Mouse (Mus musculus) left cerebral cortex, postnatal 36 days (tissue): ENCODE results near the gene Txndc2. TPM values are rescaled to one million over a fixed set of nuclear protein-coding genes. Genes with fewer than 3 reads are reported as not detected.

Experiments used
- DNase-seq, 2 experiments: peaks; one replicate each; pipeline ENCODE4 v3.0.0; 2021 to 2022; ENCODE audit warnings: low spot score in 2 of 2, mixed read lengths in 1 of 2
- intact Hi-C: fragments of 180-260 bp; cut with DNase I; formaldehyde crosslinking; loops from one replicate; pipeline ENCODE4 v1.15.1; 2025
- total RNA-seq, 2 experiments: library from RNA; stranded (reverse); gene quantifications; 2 replicates each; pipeline ENCODE4 v1.2.3; 2021

Gene Txndc2
- total RNA-seq, result under 1 TPM in 1 of 2 experiments, not detected in 1; 0.30 TPM

DNA sequence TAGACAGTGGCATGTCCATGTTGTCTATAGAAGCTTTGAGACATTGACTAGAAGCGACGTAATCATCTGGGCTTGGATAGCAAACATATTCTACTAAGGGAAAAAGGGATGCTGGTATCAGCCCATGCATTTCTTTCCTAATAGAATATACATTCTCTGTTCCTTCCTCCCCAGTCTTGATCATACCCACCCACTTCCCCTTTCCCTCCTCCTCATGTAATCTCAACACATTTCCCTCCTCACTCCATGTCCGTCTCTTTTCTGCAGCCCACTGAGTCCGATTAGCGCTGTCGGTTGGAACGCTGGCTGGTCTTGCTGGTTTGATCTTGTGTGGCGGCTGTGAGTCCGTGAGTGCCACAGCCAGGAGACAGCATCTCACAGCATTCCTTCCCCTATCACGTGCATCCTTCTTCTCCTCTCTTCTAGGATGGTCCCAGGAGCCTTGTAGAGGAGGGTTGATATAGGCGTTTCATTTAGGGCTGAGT is at the start of gene Txndc2:
Txndc2 (minus strand) TSS at position 435 of the 485 bp plus-strand sequence.
- intact Hi-C loops, result loop anchor here (2.0 kb wide), 1 partner anchor 27 kb away; no protein-coding TSS in a partner anchor
- DNase-seq, result no peak

DNA sequence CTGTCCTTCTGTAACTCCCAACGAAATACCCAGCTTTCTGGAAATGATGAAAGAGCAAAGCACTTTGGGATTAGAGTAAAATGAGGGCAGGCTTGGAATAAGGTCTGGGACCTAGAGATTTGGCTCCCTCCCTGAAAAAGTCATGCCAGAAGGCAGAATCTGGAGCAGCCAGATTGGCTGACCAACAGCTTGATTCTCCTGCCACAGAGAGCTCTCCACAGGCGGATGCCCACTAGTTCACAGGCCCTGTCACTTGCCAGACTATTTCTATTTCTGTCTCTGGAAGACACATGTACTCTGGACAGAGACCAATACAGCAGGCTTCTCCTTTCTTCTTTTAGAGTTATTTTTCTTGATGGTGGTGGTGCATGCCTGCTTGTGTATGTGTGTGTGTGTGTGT is 41.8 kb upstream of the Txndc2 start:
- intact Hi-C loops, result no loop called here
- DNase-seq, result no peak

DNA sequence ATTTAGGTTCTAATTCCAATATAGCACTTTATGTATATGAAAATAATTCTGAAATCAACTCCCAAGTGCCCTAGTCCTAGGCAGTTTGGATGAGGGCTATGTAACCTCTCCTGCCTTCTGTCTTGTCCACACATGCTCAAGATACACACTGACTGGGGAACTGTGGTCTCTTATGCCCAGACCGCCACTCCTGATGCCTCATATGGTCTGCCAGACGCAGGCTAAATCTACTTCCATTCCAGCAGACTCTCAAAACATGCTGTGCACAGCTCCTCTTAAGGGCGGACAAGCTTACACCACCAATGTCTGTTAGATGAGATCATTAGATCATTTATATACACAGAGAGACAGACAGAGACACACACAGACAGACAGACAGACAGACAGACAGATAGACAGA is 41.3 kb upstream of the Txndc2 start:
- DNase-seq, result no peak
- intact Hi-C loops, result no loop called here

DNA sequence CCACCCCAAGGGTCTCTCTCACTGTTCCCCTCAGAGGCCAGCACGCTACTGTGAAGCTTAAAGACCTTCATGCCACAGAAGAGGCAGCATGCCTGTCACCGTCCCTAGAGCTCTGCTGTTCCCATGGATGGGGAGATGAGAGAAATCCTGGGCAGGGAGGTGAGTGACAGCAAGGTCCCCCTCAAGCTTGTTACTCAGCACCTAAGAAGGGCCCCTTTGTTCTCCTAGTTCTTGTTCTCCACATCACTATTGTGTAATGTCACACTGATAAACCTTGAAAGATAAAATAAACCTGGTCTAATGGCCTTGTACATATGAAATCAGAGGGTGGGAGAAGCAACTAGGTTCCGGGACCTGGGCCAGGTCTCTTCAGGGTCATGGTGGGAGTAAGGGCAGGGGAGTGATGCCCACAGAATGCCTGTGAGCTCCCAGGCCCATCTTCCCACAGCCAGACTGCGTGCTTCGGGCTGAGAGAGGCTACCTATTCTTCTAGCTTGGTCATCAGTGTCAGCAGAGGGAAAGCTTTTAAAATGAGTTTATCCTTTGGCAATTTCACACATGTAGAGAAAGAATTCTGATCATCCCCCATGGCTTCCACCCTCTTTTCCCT is 40.2 kb upstream of the Txndc2 start:
- no peak for DNase-seq
- intact Hi-C loops, result no loop called here

DNA sequence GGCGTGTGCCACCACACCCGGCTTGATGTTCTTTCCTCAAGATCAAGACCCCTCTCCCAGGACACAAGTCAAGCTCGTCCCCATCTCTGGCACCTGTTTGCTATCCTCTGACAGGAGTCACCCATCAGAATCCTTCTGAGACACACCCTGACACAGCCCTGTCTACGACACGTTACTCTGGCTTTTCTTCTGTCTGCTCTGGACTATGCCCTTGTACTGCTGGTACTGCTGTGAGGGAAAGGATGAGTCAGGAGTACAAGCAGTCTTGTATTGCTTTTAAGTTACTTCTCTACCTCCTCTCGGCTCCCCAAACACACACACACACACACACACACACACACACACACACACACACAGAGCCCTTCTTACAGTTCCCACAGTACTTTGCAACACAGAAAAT is 39.5 kb upstream of the Txndc2 start:
- DNase-seq, result no peak
- intact Hi-C loops, result no loop called here

DNA sequence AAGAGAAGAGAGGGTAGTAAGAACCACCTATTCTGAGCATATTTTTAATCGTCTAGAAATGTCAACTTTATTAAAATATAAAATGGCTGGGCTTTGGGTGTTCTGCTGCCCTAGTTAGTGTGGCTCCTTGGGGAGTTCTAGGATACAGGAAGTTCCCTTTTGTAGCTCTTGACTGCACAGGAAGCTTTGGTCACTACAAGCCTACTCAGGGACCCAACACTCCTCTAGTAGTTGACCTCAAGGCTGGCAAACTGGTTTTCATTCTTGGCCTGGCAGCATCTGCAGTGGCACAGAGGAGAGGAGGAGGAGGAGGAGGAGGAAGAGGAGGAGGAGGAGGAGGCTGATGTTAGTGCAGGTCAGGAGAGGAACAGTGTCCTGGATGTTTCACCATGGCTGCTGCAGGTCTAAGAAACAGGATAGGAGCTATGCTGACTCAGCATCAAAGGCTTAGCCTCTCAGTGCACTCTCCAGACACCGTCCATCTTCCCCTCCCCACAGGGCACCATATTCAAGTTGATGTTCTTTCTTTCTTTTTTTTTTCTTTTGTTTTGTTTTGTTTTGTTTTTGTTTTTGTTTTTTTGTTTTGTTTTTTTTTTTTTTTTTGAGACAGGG is 38.9 kb upstream of the Txndc2 start:
- intact Hi-C loops, result no loop called here
- no peak for DNase-seq

DNA sequence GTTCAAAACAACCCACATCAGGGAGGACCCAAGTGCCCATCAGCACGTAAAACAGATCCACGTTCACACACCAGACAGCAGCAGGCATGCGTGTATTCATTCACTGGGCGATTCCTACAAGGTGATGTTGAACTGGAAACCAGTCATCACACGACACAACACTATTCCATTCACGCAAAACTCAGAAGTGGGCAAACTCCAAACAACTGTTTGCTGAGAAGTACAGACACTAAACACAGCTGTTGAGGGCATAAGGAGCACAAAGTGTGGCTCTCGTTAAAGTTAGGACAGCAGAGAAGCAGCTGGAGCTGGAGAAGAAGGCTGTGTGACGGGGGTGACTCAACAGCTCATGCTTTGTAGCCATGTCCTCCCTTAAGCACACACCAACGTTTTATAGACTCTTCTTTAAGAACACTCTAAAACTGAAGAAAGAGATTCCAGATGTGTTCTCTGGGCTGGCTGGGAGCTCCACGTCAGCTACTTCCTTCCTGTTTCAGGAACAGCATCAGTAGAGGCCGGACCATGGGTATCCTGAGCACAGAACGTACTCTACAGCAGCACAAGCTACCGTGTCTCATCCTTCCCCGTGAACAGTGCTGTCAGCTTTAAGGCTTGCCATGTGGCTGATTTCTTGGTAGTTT is 38.0 kb upstream of the Txndc2 start:
- no peak for DNase-seq
- intact Hi-C loops, result no loop called here

DNA sequence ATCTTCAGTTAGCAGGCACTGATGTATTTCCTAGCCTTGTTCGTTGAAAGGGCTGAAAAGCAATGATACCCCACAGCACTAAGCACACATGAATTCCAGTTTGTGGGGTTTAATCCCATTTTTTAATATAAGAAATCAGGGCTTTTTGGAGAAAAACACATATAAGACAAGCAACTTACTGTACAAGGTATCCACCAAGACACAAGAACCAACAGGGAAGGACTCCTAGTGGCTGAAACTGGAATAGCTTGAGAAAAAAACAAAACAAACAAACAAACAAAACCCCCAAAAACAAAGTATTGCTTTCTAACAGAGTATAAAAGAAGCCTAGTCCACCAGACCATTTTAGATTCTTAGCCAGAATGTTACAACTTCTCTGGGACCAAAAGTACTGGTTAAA is 35.8 kb upstream of the Txndc2 start:
- DNase-seq, result no peak
- intact Hi-C loops, result no loop called here

DNA sequence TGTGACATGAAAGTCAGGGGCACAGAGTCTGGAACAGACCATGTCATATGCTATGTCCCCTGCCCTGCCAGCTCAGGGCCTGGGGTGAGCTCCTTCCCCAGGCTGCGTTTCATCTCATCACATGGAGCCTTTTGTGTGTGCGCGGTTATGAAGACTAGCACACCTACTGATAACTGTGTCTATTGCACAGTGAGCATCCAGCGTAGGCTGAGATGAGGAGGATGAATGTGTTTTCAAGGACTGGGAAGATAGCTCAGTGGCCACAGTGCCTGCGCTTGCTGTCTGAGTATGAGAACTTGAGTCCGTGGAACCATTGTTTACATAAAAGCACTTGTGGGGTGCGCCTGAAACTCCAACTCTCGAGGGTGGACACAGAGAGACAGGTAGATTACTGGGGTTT is 34.6 kb upstream of the Txndc2 start:
- no peak for DNase-seq
- intact Hi-C loops, result no loop called here

DNA sequence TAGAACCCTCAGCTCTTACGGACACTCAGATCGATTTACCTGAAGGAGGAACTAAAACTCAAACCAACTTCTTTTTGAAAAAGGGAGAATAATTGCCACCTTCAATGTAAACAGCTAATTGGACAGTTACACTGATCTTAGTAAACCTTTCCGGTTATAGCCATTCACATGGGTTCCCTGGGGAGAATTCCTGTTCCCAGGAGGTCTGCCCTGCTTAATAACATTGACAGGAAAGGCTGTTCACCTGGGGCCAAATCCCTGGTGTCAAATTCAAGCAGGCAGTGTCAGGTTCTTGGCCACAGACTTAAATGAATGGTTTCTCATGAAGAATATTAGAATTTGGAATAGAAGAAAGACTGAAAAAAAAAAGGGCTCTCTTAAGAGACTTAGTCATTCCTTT is 34.0 kb upstream of the Txndc2 start:
- intact Hi-C loops, result no loop called here

DNA sequence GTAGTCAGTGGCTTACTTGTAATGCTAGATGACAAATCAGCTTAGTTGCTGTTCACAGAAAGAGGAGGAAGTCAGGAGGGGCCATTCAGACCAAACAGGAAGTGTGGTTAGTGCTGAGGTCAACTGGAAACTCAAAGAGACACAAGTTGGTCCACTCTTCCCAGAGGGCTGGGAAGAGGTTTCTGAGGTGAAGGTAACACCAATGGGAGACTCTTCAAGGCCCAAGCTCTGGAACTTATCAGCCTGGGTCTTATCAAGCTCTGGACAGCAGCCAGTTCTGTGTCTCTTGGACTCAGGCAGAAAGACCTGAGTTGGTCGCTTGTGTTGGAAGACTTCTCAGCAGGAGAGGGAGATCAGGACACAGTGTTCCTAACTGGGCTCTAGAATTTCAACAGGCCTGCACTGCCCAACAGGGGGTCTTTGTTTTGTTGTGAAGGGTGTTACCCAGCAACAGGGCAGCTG is 32.8 kb upstream of the Txndc2 start:
- intact Hi-C loops, result no loop called here
- DNase-seq, result no peak

More for the DNA sequence above, 34.0 kb upstream of the Txndc2 start:
- no peak for DNase-seq

DNA sequence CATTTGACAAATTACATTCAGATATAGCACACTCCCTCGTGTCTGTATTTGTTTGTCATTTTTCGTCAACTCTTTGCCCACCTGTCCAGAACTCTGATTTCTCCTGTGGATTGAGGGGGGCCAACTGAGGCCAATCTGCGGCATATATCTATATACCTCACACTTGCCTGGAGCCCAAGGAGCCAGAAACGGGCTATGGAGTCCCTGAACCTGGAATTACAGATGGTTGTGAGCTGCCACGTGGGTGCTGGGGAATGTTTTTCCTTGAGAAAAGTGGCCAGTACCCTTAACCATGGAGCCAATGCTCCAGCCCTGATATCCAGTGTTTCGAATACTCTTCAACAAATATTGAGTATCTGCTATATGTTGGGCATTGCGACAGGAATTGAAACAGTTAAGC is 31.0 kb upstream of the Txndc2 start:
- no peak for DNase-seq
- intact Hi-C loops, result no loop called here

DNA sequence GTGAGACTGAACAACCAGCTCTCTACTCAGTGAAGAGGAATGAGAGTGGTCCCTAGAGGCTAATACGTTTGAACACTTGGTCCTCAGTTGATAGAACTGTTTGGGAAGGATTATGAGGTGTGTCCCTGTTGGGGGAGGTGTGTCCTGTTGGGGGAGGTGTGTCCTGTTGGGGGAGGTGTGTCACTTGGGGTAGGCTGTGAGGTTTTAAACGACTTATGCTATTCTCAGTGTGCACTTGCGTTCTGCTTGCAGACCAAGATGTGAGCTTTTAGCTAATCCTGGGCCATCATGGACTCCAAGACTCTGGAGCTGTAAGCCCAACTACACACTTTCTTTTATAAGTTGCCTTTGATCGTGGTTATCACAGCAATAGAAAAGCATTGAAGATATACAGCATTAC is 27.1 kb upstream of the Txndc2 start:
- intact Hi-C loops, result no loop called here
- DNase-seq, result no peak

DNA sequence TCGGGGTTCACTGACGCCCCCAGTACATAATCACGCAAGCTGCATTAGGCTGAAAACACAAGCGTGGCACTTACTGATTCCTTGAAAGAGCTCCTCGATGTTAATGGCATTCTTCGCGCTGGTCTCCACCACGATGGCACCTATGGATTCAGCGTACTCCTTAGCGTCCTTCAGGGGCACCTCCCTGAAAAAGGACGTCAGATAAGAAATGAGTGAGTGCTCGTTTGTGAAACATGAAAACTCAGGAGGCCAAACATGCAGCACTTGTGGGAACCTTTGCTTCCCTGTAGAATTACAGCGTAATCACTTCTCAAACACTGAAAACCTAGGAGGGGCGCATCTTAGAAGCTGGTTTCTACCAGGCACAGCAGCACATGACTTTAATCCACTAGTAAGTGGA is 25.8 kb upstream of the Txndc2 start:
- intact Hi-C loops, result no loop called here
- no peak for DNase-seq

DNA sequence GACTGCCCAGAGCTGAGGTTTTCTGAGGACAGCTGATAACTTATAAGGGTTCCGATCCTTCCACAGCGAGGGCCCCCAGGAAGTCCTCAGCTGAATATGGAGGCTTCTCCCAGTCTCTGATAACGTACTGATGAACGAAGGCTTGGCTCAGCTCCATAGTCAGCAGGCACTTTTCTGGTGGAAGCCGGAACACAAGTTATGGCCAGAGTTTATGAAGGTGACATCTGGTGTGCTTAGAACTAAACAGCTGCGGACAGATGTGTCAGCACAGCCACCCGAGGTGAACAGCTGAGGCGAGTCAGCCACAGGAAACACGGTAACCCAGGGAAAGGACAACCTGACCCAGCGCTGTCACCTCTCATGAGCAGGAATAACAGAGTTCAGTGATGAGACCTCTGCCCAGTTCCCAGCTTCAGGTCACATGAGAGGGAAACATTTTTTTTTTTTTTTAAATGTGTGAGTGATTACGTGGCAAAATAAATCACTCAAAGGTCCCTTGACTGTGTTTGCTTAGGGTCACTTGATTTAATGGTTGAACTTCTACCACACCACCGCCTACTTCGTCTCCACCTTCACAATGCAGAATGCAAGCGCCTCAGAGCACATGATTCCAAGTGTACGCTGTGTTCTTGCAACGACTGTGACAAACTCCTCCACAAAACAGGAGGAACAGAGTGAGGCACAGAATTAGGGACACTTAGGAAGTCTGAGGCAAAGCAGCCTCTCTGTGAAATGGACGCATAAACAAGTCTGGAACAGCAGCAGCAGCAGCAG is 24.6 kb upstream of the Txndc2 start:
- DNase-seq, result no peak
- intact Hi-C loops, result no loop called here

DNA sequence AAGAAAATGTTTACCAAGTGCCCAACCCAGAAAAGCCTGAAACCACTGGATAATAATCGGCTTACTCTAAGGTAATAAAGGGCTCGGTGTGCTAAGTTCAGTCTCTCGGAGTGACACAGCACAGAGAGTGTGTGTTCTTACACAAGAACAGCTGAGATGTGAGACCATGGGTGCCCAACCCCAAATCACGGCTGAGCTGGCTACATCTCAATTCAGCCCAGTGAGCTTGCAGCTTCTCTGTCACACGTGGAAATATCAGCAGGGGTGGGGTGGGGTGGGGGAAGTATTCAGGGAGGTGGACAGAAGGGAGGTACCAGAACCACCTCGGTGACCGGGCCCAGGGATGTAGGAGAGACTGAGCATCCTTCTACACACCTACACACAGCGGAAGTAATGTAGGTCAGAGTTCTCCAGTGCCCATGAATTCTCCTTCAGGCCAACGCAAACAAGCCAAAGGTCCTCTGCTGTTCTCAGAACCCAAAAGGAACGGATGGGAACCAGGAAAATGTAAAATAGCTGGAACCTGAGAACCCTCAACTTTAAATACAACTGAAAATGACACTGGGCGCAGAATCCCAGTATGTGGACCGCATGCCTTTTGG is 23.9 kb upstream of the Txndc2 start:
- no peak for DNase-seq
- intact Hi-C loops, result no loop called here

DNA sequence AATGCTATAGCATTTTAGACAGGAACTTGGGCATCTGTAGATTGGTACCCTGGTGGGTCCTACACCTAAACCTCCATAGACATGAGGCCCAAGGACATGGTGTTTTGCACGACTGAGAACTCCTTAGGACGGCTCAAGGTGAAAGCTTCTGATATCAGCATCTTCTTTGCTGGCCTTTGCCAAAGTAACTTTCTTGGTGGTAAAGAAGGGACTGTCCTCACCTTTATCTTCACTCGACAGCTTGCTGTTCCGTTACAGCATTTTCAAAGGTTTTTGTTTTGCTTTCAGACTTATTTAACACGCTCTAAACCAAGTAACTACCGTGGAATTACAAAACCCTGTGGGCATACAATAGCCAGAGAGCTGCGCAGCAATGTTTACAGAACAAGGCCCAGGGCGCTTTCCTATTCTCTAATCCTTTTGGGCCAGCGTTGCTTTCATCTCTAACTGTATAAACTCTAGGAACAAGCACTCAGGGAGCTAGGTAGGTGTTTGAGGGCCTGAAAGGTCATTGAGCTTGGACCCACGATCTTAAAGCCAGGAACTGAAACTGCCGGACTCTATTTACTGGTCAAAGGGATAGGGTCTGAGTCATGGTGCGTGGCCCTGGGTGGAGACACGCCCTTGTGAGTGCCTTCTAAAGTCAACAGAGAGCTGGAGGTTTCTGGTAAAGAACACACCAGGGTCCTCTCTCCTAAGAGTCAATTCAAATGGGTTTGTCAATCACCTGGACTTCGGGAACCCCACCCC is 21.5 kb upstream of the Txndc2 start:
- intact Hi-C loops, result no loop called here
- DNase-seq, result no peak

DNA sequence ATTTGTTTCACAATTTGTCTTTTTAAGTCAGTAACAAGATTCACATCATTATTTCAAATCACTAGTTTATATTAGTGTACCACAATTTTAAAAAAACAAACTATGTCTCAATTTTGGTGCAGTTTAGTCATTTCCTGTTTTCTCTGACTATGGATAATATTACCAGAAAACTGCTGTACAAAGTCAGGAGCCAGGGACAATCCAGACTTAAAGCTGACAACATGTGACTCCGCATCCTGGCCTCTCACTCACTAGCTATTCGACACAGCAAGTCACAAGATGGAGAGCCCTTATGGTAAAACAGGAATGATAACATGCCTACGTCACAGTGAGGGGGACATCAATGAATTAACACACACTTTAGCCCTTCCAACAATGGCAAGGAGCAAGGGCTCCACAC is 20.7 kb upstream of the Txndc2 start:
- intact Hi-C loops, result no loop called here
- no peak for DNase-seq

DNA sequence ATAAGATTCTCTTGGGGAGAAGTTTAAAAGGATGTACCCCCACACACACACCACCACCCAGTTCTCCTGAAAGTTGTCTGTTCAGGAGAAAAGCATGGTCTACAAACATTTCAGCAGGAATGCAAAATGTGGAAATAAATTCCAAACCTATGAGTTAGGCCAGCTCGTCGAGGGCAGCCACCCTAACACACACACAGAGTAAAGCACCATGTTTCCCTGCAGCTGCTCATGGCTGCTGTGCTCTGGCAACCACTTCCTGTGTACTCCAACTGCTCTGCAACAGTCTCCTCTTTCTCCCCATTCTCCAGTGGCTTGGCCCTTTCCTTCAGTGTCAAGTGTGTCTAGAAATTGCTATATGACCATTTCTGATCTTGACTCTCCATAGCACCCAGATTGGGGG is 16.4 kb upstream of the Txndc2 start:
- intact Hi-C loops, result no loop called here
- DNase-seq, result no peak
